Mouse (Mus musculus): ENCODE results near the gene Acer3. TPM values are rescaled to one million over a fixed set of nuclear protein-coding genes. Genes with fewer than 3 reads are reported as not detected.

The Acer3 gene
- 24.6 and 26.6 TPM in 2 replicates for polyA plus RNA-seq (2016; fragmentation: Nextera tagmentation; extraction: Ambion mirVana)

DNA sequence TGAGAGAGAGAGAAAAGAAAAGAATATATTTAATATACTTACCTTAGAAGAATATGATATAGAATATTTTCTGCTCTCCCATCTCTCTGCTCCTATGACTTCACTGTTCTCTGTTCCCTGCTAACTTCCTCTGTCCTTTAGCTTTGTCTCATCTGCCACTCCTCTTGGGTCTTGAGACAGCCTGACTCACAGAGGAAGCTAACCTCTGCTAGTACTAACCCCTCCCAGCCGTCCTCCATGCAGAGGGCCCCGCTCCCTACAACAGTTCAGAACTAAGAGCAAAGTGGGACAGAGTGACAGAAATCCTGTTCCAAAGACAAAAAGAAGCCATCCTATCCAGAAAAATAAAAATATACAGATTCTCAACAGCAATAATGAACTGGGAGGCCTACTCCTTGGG, at the start of gene Acer3:
Acer3 (minus strand) TSS at position 126 of the 400 bp plus-strand sequence.
- Histone ChIP-seq H3K9ac (no peak within 1 kb of the TSS), H3K36me3 (no peaks in the 10 kb centered on the region), H3K27me3 (replicated peaks) (no peaks in the 10 kb centered on the region), H3K4me1 (peaks cover 16% of the 10 kb centered on the region), H3K9me3 (replicated peaks) (no peaks in the 10 kb centered on the region), H3K4me2 (no peak within 1 kb of the TSS), H3K4me3 (no peak within 1 kb of the TSS), H3K27ac (no peak within 1 kb of the TSS)
- no peak for ATAC-seq
- 51% methylated on average over 2 of the region's 2 CpGs for WGBS (ENCODE audit: insufficient replicate concordance)

GRCm38 (mm10) chr7:98369762-98370369, 48.9 kb upstream of the Acer3 start:
- Histone ChIP-seq H3K4me1 (no peaks in the 10 kb centered on the region), H3K27ac (no peak overlapping the region), H3K27me3 (replicated peaks) (peaks cover 20% of the 10 kb centered on the region; the same call in 1 of the 2 replicates), H3K4me3 (no peak overlapping the region), H3K9ac (no peak overlapping the region), H3K36me3 (no peaks in the 10 kb centered on the region), H3K4me2 (no peak overlapping the region), H3K9me3 (replicated peaks) (no peaks in the 10 kb centered on the region)
- 57% methylated on average over 10 of the region's 10 CpGs for WGBS (ENCODE audit: insufficient replicate concordance)
- no peak for ATAC-seq

DNA sequence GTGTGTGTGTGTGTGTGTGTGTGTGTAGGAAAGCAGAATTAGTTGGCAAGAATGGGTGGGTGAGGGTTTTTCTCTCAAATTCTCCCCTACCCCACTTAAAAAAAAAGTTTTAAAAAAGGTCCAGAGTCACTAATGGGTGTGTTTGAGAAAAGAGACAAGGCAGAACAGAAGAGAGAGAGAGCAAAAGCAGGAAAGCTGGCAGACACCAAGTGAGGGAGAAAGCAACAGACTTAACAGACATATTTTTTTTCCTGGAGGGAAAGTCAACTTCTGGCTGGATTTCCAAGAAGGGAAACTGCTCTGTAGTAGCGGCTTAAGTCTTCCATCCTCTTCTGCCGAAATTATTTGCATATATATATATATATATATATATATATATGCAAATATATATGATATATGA, 40.7 kb upstream of the Acer3 start:
- H3K36me3 ChIP-seq = no peaks in the 10 kb centered on the region
- H3K4me2 ChIP-seq = peak overlapping the region; percentile 64
- peaks cover 25% of the 10 kb centered on the region; the same call in 1 of the 2 replicates for H3K4me1 ChIP-seq
- WGBS (ENCODE audit: insufficient replicate concordance) = 42% methylated on average over 2 of the region's 2 CpGs
- H3K27me3 ChIP-seq (replicated peaks) = peaks cover 67% of the 10 kb centered on the region
- no peak for ATAC-seq
- H3K27ac ChIP-seq = no peak overlapping the region
- H3K9me3 ChIP-seq (replicated peaks) = no peaks in the 10 kb centered on the region; the same call in 1 of the 2 replicates
- no peak overlapping the region for H3K9ac ChIP-seq
- H3K4me3 ChIP-seq = peak overlapping the region; percentile 55

DNA sequence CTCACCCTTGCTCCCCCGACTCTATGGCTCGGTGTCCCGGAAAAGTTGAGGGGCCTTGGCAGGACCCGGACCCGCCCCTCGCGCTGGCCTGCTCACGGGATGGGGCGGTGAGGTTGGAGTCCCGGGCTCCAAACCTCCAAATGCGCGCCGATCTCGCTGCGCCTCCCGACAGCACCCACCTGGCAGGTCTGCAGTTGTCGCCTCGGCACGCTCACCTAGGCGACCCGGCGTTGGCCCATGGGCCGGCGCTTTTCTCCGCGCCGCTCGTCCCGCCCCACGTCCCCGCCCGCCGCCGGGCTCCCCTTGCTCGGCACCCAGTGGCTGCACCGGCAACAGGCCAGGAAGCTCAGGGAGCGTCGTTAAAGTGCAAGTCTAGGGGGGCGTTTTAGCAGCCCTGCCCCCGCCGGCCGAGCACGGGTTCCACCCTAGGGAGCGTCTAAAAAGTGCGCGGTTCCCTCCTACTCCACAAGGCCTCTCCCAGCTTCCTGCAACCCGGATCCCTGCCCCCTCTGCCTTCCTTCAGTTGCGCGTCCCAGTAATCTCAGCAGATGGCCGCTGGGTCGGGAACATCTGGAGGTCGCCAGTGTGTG, 40.1 kb upstream of the Acer3 start, which contains the start of gene Tsku:
Tsku (minus strand) TSS at position 266 of the 590 bp plus-strand sequence.
- Histone ChIP-seq H3K4me3 (peak within 1 kb of the TSS; percentile 55), H3K9ac (peak within 1 kb of the TSS; percentile 55), H3K4me2 (peak within 1 kb of the TSS; percentile 64), H3K27me3 (replicated peaks) (peaks cover 68% of the 10 kb centered on the region), H3K9me3 (replicated peaks) (no peaks in the 10 kb centered on the region; the same call in 1 of the 2 replicates), H3K4me1 (peaks cover 25% of the 10 kb centered on the region; the same call in 1 of the 2 replicates), H3K27ac (peak within 1 kb of the TSS; percentile 18; the same call in 1 of the 2 replicates), H3K36me3 (no peaks in the 10 kb centered on the region)
- WGBS (ENCODE audit: insufficient replicate concordance) = under 1% methylated on average over 52 of the region's 52 CpGs
- peak; percentile 74 for ATAC-seq

GRCm38 (mm10) chr7:98360621-98360990, 39.6 kb upstream of the Acer3 start:
- WGBS (ENCODE audit: insufficient replicate concordance) = 2% methylated on average over 20 of the region's 20 CpGs
- Histone ChIP-seq H3K9ac (peak overlapping the region; percentile 55), H3K27me3 (replicated peaks) (peaks cover 68% of the 10 kb centered on the region), H3K27ac (peak overlapping the region; percentile 18; the same call in 1 of the 2 replicates), H3K4me1 (peaks cover 30% of the 10 kb centered on the region; the same call in 1 of the 2 replicates), H3K9me3 (replicated peaks) (no peaks in the 10 kb centered on the region; the same call in 1 of the 2 replicates), H3K4me3 (peak overlapping the region; percentile 55), H3K36me3 (no peaks in the 10 kb centered on the region), H3K4me2 (peak overlapping the region; percentile 64)
- ATAC-seq = no peak

DNA sequence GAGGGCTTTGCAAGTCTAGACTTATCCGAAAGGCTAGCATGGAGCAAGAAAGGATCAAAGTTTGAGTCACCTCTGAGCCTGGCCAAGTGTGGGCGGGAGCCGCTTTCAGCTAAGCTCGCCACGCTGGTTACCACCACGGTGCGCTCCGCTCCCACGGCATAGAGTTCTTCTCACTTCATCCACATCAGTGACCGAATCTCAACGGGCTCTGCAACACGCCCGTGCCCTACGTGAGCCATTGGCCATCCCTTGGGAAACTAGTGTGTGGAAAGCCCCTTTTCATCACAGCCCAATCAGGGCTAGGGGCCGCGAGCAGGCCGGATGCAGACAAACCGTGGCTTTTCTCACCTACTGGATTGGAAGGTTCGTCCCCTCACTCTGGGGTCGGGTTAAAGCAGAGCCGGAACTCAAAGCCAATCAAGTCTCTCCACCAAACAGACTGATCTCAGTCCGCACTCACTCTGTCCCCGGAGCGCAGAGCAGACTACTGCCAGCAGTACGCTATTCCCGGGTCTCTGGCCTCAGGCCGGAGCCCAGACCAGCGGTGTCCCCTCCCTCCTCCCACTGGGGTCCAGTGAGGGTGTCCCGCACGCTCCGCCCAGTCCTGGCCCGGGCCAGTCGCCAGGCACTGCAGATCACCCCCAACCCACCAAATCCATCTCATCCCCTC, 39.1 kb upstream of the Acer3 start:
- no peaks in the 10 kb centered on the region for H3K36me3 ChIP-seq
- peak overlapping the region; percentile 55 for H3K4me3 ChIP-seq
- peaks cover 36% of the 10 kb centered on the region; the same call in 1 of the 2 replicates for H3K4me1 ChIP-seq
- no peaks in the 10 kb centered on the region; the same call in 1 of the 2 replicates for H3K9me3 ChIP-seq (replicated peaks)
- 3% methylated on average over 33 of the region's 33 CpGs for WGBS (ENCODE audit: insufficient replicate concordance)
- peak; percentile 59 for ATAC-seq
- peaks cover 68% of the 10 kb centered on the region for H3K27me3 ChIP-seq (replicated peaks)
- peak overlapping the region; percentile 64 for H3K4me2 ChIP-seq
- peak overlapping the region; percentile 55 for H3K9ac ChIP-seq
- peak overlapping the region; percentile 18; the same call in 1 of the 2 replicates for H3K27ac ChIP-seq

- no peak for ATAC-seq
- H3K27me3 ChIP-seq (replicated peaks) = peaks cover 62% of the 10 kb centered on the region
- H3K27ac ChIP-seq = no peak overlapping the region
Observed at GRCm38 (mm10) chr7:98358016-98358415, 37.0 kb upstream of the Acer3 start.

GRCm38 (mm10) chr7:98357324-98357723, 36.3 kb upstream of the Acer3 start:
- H3K36me3 ChIP-seq = peaks cover 1% of the 10 kb centered on the region; the same call in 1 of the 2 replicates
- WGBS (ENCODE audit: insufficient replicate concordance) = 53% methylated on average over 5 of the region's 5 CpGs
- peaks cover 56% of the 10 kb centered on the region for H3K27me3 ChIP-seq (replicated peaks)
- no peak overlapping the region for H3K4me3 ChIP-seq
- no peak for ATAC-seq
- H3K4me1 ChIP-seq = peaks cover 47% of the 10 kb centered on the region; the same call in 1 of the 2 replicates
- H3K4me2 ChIP-seq = no peak overlapping the region
- no peak overlapping the region for H3K27ac ChIP-seq
- no peaks in the 10 kb centered on the region for H3K9me3 ChIP-seq (replicated peaks)
- no peak overlapping the region for H3K9ac ChIP-seq

More at GRCm38 (mm10) chr7:98358016-98358415, 37.0 kb upstream of the Acer3 start:
- H3K4me3 ChIP-seq = no peak overlapping the region
- no peaks in the 10 kb centered on the region for H3K9me3 ChIP-seq (replicated peaks)
- peaks cover 48% of the 10 kb centered on the region; the same call in 1 of the 2 replicates for H3K4me1 ChIP-seq
- H3K36me3 ChIP-seq = no peaks in the 10 kb centered on the region
- WGBS (ENCODE audit: insufficient replicate concordance) = 67% methylated on average over 1 of the region's 1 CpGs
- no peak overlapping the region for H3K4me2 ChIP-seq
- H3K9ac ChIP-seq = no peak overlapping the region

DNA sequence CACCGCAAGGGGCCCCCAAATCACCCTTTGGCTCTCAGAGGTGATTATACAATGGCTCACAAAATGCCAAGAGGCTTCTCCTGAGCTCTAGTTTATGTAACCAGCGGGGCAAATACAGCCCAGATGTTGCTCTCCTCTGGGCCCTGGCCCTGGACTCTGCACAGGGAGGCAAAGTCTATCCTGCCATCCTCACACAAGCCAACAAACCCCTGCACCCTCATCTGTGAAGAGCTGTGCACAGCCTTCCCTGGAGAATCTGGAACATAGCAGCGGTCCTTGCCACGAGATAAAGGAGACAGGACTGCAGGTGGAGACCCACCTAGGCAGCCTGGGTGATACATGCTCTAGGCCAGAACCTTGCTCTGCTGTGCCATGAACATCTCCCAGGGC, 33.9 kb upstream of the Acer3 start:
- WGBS (ENCODE audit: insufficient replicate concordance) = 59% methylated on average over 4 of the region's 4 CpGs
- Histone ChIP-seq H3K4me3 (no peak overlapping the region), H3K9me3 (replicated peaks) (no peaks in the 10 kb centered on the region), H3K27ac (no peak overlapping the region), H3K27me3 (replicated peaks) (peaks cover 32% of the 10 kb centered on the region), H3K36me3 (peaks cover 12% of the 10 kb centered on the region; the same call in 1 of the 2 replicates), H3K9ac (no peak overlapping the region), H3K4me1 (peaks cover 28% of the 10 kb centered on the region; the same call in 1 of the 2 replicates), H3K4me2 (no peak overlapping the region)
- peak; percentile 42 for ATAC-seq

GRCm38 (mm10) chr7:98354160-98354920, 33.3 kb upstream of the Acer3 start:
- WGBS (ENCODE audit: insufficient replicate concordance) = 52% methylated on average over 12 of the region's 12 CpGs
- peak; percentile 19; the same call in 1 of the 2 replicates for ATAC-seq
- Histone ChIP-seq H3K9ac (no peak overlapping the region), H3K27me3 (replicated peaks) (peaks cover 27% of the 10 kb centered on the region), H3K4me3 (no peak overlapping the region), H3K4me1 (peaks cover 23% of the 10 kb centered on the region; the same call in 1 of the 2 replicates), H3K27ac (no peak overlapping the region), H3K36me3 (peaks cover 12% of the 10 kb centered on the region; the same call in 1 of the 2 replicates), H3K9me3 (replicated peaks) (no peaks in the 10 kb centered on the region), H3K4me2 (no peak overlapping the region)

GRCm38 (mm10) chr7:98353616-98354015, 32.6 kb upstream of the Acer3 start:
- Histone ChIP-seq H3K36me3 (peaks cover 12% of the 10 kb centered on the region; the same call in 1 of the 2 replicates), H3K4me1 (peaks cover 23% of the 10 kb centered on the region; the same call in 1 of the 2 replicates), H3K4me3 (no peak overlapping the region), H3K27me3 (replicated peaks) (peaks cover 19% of the 10 kb centered on the region), H3K9ac (no peak overlapping the region), H3K4me2 (no peak overlapping the region), H3K27ac (no peak overlapping the region), H3K9me3 (replicated peaks) (no peaks in the 10 kb centered on the region)
- ATAC-seq = no peak
- 74% methylated on average over 5 of the region's 5 CpGs for WGBS (ENCODE audit: insufficient replicate concordance)

Data from liver, embryonic 12.5 days (tissue).